Mouse (Mus musculus): ENCODE data around the gene Lonrf2.
A peak's percentile ranks its signal among the peaks of the same experiment; 100 is the strongest.

DNA sequence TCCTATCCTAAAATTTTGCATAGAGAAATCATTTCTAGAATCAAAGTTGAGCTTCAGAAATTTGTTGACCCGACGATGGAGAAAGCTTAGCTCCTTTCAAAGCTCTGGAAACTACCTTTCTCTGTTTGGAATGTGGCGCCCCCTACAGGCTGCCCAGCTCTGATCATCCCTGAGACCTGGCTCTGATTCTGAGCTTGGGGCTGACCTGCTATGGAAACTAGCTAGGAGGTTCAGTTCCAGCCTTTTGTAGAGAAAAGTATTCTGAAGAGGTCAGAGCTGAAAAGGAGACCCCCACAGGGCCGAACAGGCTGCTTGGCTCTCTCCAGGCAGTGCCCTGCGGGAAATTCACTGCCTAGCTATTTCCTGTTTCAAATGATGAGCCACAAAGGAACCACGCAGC, 66.6 kb downstream of the Lonrf2 start:
- peak; percentile 69 for TF ChIP-seq CTCF (IDR thresholded peaks at IDR 0.05)
- no peak for TF ChIP-seq EP300 (IDR thresholded peaks at IDR 0.05)

Measured in lung, postnatal 0 days (tissue).